Mouse (Mus musculus) heart, adult 8-10 months (tissue): ENCODE results near the gene Zfp618. TPM values are rescaled to one million over a fixed set of nuclear protein-coding genes. Genes with fewer than 3 reads are reported as not detected.

Experiments used
- DNase-seq: peaks from one replicate; pipeline ENCODE4 v3.0.0; 2022; ENCODE audit warnings: low spot score
- total RNA-seq, 4 experiments: library from RNA; stranded (reverse); gene quantifications; 2 replicates each; pipeline ENCODE4 v1.2.4; 2022

The Zfp618 gene
- total RNA-seq, 4 experiments from 2014 or later, result 0.19 to 0.47 (median 0.24) TPM

- DNase-seq, result no peak
Measured at GRCm38 (mm10) chr4:62998908-62999307, 33.5 kb downstream of the Zfp618 start.

GRCm38 (mm10) chr4:62999321-62999720 is 33.9 kb downstream of the Zfp618 start:
- no peak for DNase-seq

GRCm38 (mm10) chr4:62999916-63000315 is 34.5 kb downstream of the Zfp618 start:
- no peak for DNase-seq

DNA sequence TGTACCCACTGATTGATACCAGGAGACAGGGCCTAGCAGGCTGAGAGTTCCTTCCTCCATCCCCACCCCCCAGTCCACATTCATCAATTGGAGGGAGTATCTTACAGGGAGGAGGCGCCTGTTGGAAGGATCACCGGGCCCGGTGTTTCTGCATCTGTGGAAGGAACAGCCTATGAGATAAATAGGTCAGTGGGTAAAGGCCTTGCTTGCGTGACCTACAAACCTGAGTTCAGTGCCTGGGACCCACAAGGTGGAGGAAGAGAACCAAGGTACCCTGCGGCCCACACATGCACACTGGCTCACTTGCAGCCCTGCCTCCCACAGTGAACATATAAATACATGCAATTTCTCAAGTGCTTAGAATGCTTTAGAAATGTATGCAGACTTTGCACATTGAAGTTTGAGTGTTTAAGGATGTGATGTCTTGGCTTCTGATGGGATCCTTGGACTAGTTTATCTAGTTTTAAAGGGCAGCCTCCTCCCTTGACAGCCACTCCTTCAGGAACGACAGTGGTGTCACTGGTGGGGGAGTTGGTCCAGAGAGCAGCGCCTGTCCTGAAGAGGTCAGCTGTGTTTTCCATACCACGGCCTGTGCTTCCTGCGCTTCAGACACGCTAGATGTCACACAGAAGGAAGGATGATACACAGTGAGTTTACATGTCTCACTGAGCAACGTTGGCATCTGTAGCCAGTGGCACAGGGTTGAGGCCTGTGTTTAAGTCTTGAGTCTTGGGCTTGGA is 35.1 kb downstream of the Zfp618 start:
- DNase-seq, result no peak

GRCm38 (mm10) chr4:63002386-63002785 is 37.0 kb downstream of the Zfp618 start:
- DNase-seq, result no peak

DNA sequence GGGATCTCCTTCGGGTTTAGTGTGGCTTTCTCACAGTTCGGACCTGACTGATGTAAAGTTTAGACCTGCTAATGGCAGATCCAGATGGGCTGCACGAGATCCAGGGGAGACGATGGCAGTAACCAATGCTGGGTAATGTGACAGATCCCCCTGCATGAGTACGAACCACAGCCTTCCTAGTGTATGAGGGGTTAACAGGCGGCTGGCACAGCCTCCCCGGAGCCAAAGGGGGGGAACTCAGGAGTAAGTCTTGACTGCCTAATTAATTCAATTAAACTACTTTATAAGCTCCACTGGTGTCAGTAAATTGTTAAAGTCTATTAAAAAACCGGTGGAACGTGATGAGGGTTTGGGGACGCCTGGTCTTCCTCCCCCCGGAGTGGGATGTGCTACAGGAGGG is 39.1 kb downstream of the Zfp618 start:
- DNase-seq, result no peak

GRCm38 (mm10) chr4:63005446-63006185 is 40.2 kb downstream of the Zfp618 start:
- DNase-seq, result no peak

DNA sequence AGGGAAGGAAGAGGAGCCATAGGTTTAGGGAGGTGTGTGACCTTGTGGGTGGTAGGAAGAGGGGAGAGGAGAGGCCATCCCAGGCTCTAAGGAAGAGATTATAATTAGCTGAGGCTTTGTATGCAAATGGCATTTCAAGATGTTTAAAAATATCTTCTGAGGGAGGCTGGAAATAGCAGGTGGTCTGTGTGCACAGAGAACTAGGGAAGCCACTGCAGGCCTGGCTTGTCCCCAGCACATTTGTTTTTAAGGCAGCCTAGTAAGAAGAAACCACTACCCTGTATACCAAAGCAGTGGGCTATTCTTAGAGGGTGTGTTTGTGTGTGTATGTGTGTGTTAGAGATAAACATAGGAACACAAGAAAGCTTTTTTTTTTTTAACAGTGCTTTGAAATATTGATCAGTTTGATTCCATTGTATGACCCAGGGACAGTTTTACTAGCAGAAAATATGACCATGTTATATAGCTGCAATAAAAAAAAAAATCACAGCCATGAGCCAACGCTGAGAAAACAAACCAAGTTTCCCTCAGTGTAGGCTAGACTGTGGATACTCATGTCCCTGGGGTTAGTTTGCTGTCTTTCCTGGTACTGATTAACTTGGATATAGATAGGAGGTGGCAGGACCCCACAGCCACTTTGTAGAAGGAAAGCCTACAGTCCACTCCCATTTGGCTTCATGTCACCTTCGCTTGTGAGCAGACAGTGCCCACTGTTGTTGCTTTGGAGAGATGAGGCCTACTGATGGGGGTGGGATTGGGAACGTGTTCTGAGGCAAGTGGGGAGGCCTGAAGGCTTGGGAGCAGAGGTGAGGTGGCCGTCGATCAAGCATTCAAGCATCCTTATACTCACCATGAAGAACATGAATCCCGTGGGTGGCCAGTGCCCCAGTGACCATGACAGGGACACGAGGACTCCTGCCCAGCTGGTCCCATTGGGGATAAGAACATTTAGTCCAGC is 41.1 kb downstream of the Zfp618 start:
- DNase-seq, result no peak

DNA sequence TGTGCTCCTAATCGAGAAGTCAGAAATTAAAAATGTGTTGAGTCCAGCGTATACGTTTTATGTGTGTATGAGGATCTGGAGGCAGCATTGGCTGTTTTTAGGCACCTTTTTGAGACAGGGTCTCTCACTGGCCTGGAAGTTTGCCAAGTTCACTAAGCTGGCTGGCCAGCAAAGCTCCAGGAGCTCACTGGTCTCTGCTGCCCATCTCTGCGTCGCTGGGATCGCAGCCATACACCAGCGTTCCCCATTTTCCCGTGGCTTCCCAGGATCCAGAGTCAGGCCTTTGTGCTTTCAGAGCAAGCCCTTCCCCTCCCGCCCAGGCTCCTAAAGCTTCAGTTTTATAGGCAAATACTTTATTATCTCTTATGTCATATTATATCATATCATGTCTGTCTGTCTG is 42.8 kb downstream of the Zfp618 start:
- DNase-seq, result no peak

- DNase-seq, result no peak
Measured at GRCm38 (mm10) chr4:63008822-63009221, 43.4 kb downstream of the Zfp618 start.

- no peak for DNase-seq
Measured at GRCm38 (mm10) chr4:63009821-63010220, 44.4 kb downstream of the Zfp618 start.

- DNase-seq, result peak; percentile 52
Measured at GRCm38 (mm10) chr4:63010226-63010625, 44.9 kb downstream of the Zfp618 start.

DNA sequence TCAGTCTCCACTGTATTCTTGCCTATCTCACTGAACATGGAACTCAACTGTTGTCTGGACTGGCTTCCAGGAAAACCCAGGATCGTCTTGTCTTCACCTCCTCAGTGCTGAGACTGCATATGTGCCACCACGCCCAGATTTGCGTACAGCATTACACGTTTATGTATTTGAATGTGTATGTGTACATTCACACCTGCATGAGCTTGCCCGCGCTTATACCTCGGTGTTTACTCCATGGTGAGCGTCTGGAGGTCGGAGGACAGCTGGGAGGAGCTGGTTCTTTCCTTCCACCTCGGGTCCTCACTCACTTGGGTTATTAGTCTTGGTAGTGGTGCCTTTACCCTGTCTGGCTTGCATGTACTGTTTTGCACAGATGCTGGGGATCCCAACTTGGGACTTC is 53.2 kb downstream of the Zfp618 start:
- no peak for DNase-seq

DNA sequence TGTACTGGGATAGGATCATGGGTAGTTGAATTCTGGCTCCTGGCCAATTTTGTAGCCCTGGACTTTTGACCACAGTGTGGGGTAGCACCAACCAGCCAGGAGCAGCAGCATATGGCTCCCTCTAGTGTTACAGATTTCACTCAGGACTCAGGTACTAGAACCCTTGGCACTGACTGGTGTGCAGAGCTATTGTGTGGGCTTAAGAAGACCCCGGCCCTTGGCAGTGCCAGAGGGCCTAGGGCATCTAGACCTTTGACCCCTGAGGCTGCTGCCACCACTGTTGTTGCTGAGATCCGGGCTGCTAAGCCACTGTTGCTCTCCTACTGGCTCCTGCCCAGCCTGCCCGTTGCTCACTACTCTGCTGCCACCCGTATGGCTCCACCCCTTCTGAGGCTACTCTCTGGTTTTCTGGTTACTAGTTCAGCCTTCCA is 54.1 kb downstream of the Zfp618 start:
- no peak for DNase-seq

- DNase-seq, result peak; percentile 24
Measured at GRCm38 (mm10) chr4:63021034-63021700, 55.8 kb downstream of the Zfp618 start.

- no peak for DNase-seq
Measured at GRCm38 (mm10) chr4:63023465-63023864, 58.1 kb downstream of the Zfp618 start.

DNA sequence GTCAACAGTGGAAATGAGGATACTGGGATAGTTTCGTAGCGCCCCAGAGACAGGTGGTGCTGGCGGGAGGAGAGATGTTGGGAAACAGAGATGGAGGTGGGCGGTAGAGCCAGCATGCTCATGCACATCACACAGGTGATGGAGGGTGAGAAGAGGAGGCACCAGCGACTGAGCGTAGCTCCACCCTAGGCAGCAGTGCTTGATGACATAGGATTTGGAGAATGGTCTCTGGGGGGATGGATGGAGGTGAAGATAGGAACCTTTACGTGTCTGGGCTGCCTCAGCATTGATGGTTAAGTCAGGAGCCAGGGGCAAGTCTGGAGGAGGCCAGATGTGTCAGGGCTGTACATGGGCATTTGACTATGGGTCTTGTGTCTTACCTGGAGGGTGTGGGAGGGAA is 58.7 kb downstream of the Zfp618 start:
- no peak for DNase-seq

- DNase-seq, result no peak
Measured at GRCm38 (mm10) chr4:63024734-63025256, 59.4 kb downstream of the Zfp618 start.

DNA sequence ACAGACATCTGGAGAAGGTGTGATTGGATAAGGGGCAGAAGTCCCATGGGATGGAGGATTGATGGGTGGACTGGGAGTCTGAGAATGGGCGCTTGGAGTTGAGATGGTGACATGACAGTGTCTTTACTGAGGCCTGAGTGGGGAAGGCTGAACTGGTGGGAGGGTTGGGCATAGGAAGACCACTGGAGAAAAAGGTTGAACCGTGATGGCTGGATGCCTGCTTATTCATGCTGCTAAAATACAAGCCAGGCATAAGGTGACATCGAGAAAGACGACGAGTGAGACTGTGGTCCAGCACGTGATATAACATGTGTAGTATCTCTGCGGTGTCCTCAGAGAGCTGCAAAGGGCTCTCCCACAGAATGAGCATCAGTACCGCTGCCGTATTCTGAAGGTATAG is 59.9 kb downstream of the Zfp618 start:
- no peak for DNase-seq

- DNase-seq, result no peak
Measured at GRCm38 (mm10) chr4:63026286-63026685, 60.9 kb downstream of the Zfp618 start.

GRCm38 (mm10) chr4:63027451-63027850 is 62.1 kb downstream of the Zfp618 start:
- DNase-seq, result no peak
